Mouse (Mus musculus) layer of hippocampus, adult 6 months (tissue): Measurements from ENCODE around the gene Tspan5. TPM values are rescaled to one million over a fixed set of nuclear protein-coding genes. Genes with fewer than 3 reads are reported as not detected.

ENCODE experiments used
- long read RNA-seq, 2 experiments: library from polyadenylated mRNA; unstranded; transcript quantifications; one replicate each; pipeline ENCODE4 v2.0.0; 2019 to 2020
- polyA plus RNA-seq: library from polyadenylated mRNA; unstranded; fragments of <200 nt; fragmentation: Nextera tagmentation; gene quantifications from 2 replicates; pipeline ENCODE4 v1.2.3, GENCODE M21; 2021

The Tspan5 gene
- 29.7 and 33.5 TPM in 2 replicates for polyA plus RNA-seq
- long read RNA-seq, experiment 1, full-length matches to known transcripts: 37 of 61 reads
- long read RNA-seq, experiment 1, partial matches to known transcripts: 18 of 61 reads
- long read RNA-seq, experiment 1, other reads (novel, unspliced or antisense): 6 of 61 reads
- long read RNA-seq, experiment 2, full-length matches to known transcripts: 371 of 455 reads
- long read RNA-seq, experiment 2, partial matches to known transcripts: 11 of 455 reads
- long read RNA-seq, experiment 2, other reads (novel, unspliced or antisense): 73 of 455 reads

DNA sequence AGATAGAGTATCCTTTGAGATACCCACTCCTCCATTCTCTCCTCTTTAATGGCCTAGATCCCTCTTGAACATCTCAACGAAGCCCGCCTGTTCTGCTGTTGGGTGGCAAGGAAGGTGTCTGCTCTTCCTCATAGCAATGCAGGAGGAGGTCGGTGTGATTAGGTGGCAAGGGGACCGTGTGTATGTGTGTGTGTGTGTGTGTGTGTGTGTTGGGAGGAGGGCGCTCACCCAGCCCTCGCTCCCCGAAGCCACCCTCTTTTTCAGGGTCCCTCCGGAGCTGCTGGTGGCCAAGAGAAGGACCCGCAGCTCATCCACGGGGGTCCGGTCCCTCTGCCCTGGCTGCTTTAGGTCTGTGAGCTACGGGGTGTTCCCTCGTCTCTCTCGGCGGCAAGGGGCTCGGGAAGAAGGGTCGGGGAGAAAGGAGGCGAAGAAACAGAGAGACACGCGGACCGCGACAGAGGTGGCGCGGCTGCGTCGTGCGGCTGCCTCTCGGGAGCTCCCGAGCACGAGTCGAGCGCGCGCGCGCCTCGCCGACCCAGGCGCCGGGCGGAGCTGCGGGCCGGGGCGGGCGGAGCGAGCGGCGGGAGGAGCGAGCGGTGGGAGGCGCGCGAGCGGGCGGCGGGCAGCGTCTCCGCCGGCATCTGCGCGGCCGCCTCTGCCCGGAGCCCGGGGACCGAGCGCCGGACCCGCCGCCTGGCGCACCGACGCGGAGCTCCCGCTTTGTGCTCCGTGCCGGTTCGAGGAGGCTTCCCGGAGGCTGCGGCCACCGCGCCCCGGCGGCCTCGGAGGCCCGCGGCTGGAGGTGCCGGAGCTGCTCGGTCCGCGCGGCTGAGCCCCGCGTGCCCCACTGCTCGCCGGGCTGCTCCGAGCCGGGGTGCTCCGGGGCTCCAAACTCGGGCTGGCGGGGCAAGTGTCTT is at the start of gene Tspan5:
Tspan5 (plus strand) TSS at position 547 of the 917 bp plus-strand sequence.

Other genes with a start within 250 kb of the Tspan5 start
- gene Eif4e, start 216.0 kb upstream of the Tspan5 start, polyA plus RNA-seq: 124 and 129 TPM in 2 replicates